Mouse (Mus musculus) spleen, adult 12 weeks (tissue): ENCODE measurements around the gene Gm14305.
"Not testable (repeated sequence)": the region's sequence is repeated elsewhere in the genome, so short reads cannot be mapped to it uniquely, and the experiment has no call there.

ENCODE experiments used
- DNase-seq: peaks from one replicate; pipeline ENCODE4 v3.0.0; 2022; ENCODE audit warnings: low spot score

Gene Gm14305

GRCm38 (mm10) chr2:176708051-176708450 is at the start of gene Gm14305:
Gm14305 (plus strand) TSS chr2:176708328.
- not testable (repeated sequence) for DNase-seq

GRCm38 (mm10) chr2:176670222-176670621 is 37.9 kb upstream of the Gm14305 start, which contains the start of gene Zfp973:
Zfp973 (plus strand) TSS chr2:176670522.
- not testable (repeated sequence) for DNase-seq
